Mouse (Mus musculus) kidney, adult 8-10 months (tissue): ENCODE measurements at regions not wholly inside any gene's neighbourhood (a gene's known extent, or its start where the extent isn't known, plus 50 kb on each side); places are given as distances from the start of the nearest gene placed in this dataset.

Experiments
- DNase-seq, 2 experiments: peaks; one replicate each; pipeline ENCODE4 v3.0.0; 2022

DNA sequence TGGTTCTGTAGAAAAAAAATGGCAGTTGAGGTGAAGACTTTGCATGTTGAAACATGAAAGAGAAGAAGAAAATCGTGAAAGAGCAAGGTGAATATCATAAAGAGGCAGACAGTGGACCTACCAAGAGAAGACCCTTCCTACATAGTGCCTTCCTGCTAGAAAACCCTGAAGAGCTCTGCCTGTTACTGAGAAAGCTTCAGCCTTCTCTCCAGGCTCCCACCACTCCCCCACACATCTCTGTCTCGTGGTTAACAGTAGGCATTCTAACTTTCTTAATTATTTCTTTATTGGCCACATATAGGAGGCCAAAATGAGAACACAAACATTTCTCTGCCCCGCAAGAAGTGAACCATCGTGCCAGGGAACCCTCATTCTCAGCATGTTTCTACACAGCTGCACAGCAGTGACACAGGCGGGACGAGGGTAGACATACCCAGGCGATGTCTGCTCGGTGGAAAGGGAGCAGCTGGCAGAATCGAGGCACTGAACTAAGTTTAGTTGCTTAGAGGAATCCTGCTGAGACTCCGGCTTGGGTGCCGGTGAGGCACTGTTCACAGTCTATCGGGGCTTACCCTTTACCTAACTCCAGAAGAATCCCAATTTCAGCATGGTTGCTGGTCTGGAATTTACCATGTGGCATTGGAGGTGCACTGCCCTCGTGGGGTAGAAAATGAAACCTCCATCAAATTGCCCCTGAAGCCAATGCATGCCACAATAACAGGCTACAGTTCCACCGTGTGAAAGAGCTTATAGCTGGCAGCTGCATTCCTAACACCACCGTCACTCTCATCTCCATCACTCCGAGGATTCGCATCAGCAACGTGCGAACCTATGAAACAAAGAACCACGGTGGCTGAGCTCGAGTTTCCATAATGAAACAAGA is 260.4 kb upstream of the Tsc22d2 start:
- DNase-seq, result no peak

DNA sequence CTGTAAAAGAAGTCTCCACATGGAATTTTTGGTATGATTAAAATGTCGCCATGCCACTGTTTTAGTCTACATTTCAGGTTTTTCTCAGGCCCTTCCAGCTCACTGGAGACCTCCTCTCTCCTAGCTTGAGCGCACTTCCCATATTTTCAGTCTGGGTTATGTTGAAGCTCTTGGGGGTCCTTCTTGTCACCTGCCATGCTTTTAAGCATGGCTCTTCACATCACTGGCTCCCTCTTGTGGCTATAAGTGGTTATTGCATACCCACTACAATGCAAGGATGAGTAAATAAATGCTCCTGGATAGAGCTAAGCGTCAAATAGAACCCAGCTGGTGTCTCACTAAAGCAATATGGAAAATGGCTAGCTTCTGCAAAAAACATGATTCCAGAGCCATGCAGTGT is 255.1 kb upstream of the Tsc22d2 start:
- peak; percentile 15 to 17 for DNase-seq

DNA sequence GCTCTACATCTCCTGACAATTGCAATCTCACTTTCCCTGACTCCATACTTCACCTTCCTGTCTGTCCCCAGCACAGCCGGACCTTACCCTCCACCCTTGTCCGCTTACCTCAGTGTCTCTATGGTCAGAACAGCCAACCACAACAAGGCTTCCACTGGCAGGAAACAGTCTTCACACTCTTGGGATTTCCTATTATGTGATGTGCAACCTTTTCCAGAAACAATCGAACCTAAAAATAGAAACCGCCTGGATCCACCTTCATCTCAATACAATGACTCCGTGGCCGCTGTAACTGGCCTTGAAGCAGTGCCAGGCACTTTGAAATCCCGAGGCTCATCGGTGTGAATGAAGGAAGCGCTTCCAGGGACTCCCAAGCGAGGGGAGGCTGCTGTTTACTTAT is 252.3 kb upstream of the Tsc22d2 start:
- peak; percentile 21 to 32 for DNase-seq

DNA sequence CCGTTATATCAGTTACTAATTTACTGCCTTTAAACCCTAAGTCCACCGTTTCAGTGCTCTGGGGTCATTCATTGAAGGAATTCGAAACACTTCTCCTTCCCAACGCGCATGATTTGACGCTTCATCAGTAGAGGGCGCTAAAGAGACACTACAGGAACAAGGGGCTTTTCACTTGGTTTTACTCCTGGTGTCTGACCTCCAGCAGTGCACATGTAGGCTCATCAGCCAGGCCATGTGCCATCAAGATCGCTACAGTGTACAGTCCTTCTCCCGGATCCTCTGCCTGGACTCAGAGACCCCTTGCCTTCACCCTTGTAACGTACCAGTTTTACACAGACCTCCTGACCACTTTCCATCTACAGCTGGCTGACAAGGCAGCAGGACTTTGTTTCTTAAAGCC is 250.7 kb upstream of the Tsc22d2 start:
- peak; percentile 71 to 80 for DNase-seq

DNA sequence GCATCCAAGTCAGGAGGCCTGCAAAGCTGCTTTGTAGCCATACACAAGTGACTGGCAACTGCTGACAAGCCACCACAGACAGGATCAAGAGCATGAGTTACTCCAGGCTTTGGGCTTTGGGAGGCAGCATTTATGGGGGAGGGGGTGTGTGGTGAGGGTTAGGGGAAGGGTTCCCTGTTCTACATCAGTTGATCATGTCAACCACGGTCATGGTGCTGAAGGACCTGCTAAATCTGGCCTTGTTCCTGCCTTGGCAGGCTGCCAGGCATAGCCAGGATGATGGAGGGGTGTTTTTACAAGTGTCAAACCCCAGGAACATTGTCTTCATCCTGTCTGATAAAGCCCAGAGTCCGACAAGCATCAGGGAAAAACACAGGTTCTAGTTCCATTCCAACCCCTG is 247.9 kb upstream of the Tsc22d2 start:
- no peak for DNase-seq

DNA sequence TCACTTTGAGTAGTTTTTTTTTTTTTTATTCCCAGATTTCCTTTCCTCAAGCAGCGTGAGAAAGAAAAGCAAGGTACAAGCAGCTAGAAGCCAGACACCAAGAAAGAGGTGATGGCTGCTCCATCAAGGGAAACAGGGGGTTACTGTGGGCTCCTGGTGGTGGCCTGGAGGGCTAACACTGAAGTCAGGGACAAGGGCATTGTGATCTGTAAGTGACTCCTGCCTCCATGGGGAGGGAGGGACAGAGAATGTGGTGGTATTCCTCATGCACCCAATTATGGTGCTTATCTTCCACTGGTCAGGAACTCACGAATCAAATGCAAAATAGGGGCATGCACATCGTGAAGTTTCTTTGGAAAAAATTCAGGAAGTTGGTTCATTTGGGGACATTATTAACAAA is 247.4 kb upstream of the Tsc22d2 start:
- DNase-seq, result no peak

DNA sequence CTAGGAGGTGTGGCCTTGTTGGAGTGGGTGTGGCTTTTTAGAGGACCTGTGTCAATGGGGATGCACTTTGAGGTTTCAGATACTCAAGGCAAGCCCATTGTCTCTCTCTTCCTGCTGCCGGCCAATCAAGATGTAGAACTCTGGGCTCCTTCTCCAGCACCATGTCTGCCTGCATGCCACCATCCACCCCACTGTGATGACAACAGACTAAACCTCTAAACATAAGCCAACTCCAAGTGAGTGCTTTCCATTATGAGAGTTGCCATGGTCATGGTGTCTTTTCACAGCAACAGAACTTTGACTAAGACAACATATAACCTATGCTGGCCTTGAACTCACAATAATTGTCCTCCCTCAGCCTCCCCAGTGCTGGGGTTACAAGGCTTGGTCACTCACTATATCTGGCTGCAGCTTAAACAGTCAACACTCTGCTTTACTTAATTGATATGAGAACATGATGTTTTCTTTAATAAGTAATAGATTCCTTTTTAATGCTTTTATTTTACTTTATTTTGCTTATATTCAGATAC is 246.7 kb upstream of the Tsc22d2 start:
- DNase-seq, result no peak

DNA sequence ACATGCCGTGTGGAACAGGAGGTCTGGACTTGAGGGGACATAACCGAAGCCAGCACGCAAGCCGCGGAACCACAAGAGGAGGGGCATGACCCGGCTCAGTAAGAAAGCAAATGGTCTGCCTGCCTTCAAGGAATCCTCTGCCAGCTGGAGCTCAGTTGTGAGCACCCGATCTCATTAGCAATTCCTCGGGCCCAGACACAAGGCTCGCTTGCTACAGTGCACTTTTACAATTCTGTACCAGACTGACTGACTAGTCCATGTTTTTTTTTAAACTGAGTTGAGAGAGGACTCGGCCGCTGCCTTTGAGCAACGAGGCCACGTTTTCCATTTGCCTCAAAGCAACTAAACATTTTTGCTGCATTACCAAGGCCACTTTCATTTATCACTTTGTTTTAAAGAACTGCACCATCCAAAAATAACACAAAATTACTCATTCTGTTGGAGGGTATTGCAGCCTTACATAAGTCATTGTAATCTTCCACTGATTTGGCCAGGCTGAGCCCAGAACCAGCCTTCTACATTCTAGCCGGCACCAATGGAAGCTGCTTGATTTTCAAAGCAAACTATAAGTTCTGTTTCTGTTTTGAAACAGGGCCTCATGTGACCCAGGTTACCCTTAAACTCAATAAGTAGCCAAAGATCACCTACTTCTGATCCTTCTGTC is 245.9 kb upstream of the Tsc22d2 start:
- peak in 1 of 2 experiments; percentile 11 for DNase-seq

DNA sequence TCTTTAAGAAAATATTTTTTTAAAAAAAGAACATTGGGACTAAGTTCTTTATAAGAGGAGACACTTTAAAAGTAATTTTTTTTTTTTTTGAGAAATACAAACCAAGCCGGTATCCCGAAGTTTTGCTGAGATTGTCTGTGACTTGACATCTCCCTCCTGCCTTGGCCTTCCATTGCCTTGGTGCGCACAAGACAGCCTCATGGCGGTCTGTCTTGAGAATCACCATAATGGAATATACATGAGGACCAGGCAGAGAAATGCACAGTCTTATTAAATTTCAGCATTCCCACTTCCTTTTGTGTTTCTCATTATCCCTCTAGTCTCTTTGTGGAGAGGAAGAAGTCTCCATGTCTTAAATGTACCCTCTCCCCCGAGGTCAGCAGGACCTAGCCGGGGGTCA is 244.7 kb upstream of the Tsc22d2 start:
- DNase-seq, result no peak

DNA sequence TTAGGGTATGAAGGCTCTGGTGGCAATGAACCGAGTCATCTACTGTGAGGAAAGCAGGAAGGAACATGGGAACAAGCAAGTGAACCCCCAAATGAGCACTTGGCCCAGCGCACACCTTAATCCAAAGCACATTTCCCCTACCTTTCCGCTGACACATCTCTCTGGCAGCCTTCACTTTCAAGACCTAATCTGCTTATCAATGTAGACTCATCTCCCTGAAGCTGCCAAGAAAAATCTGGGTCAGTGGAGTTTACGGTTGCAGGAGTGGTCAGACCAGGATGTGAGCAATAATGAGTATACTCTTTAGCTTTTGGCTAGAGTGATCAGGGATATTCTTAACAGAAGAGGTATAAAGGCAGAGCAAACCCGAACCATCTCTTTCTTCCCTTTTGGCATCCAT is 242.4 kb upstream of the Tsc22d2 start:
- no peak for DNase-seq

DNA sequence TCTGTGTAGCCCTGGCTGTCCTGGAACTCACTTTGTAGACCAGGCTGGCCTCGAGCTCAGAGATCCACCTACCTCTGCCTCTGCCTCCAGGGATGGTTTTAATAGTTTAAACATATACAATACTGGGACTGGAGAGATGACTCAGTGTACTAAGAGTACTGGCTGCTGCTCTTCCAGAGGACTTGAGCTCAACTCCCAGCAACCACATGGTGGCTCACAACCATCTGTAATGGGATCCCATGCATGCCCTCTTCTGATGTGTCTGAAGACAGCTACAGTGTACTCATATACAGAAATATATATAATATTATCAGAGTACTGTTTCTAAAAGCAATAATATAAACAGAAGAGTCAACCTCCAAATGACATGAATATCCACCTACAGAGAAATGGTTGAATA is 240.7 kb upstream of the Tsc22d2 start:
- no peak for DNase-seq

DNA sequence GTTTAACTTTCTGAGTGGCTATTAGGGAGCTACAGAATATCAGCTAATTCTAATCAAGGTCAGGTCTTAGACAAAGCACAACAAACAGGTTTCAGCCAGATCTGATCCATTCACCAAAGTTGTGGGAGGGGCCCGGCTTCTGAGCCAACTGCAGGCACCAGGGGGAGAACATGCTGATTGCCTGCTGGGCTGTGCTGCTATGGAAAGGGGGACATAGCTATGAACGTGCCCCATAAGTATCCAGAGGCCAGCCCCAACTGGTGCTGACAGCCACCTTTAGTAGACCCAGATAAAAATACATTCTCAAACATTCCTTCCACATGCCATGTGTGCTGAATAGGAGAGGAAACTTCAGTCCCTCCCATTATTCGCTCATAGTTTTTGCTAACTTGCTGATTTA is 232.8 kb upstream of the Tsc22d2 start:
- DNase-seq, result peak in 1 of 2 experiments; percentile 20

DNA sequence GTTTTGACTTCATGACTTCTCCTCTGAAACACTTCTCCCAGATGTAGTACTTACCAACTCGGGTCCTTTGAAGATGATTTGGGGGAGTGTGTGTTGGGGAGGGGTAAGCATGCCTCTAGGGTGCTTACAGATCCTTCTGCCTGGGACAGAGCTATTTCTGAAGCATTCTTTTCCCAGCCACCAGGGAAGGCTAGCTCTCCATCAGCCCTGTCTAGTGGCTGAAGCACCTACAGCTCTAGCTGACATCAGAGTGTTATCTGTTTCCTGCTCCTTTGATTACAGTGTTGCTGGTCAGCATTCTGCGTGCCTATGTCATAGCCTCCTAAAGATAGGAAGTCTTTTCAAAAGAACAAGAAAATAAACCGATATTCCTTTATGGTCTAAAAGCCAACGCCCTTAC is 232.2 kb upstream of the Tsc22d2 start:
- DNase-seq, result no peak

DNA sequence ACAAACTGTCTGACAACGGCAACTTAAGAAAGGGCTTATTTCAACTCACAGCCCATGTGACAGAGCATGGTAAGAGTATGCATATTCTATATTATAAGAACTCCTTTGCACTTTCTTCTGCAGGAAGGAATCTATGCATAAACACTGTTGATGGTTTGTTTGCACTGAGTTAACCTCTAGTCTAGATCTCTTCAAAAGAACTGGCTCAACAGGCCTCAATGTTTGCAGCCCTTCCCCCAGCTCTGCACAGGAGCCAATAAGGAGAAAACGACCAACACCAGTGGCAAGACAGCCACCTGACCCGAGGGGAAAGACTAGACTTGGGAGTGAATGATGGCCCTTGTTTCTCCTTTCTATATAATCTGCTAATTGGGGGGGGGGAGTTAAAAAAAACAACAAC is 231.2 kb upstream of the Tsc22d2 start:
- no peak for DNase-seq

DNA sequence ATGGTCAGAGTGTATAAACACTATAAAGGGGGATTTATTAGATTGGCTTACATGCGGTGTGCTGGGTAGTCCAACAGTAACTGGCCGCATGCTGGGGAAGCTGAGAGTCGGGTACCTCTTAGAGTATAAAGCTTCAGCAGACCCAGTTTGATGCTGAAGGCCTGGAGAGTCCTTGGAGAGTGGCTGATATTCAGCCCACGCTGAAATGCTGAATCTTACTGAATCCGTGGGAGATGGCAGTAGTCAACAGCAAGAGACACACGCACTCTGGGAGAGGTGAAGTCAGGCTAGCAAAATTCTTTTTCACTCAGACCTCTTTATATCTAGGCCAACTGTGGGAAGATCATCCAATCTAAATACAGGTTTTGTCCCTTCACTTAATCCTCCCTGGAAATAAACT is 214.1 kb upstream of the Tsc22d2 start:
- no peak for DNase-seq

DNA sequence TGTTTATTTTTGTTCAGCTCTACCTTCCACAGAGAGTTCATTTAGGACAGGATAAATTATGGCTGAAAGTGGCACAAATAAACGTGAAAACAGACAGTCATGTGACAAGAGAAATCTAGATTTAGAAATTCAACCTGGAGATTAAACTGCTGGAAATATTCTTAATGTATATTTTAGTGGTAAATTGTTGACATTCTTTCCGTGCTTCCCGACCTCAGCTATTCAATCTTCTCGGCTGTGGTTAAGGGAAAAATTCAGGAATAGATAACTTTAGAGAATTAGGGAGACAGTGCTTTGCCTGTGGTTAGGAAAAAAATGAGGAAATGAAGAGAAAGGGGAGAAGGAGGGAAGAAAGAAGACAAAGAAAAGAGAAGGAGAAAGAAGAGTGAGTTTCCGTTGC is 211.7 kb upstream of the Tsc22d2 start:
- DNase-seq, result no peak

DNA sequence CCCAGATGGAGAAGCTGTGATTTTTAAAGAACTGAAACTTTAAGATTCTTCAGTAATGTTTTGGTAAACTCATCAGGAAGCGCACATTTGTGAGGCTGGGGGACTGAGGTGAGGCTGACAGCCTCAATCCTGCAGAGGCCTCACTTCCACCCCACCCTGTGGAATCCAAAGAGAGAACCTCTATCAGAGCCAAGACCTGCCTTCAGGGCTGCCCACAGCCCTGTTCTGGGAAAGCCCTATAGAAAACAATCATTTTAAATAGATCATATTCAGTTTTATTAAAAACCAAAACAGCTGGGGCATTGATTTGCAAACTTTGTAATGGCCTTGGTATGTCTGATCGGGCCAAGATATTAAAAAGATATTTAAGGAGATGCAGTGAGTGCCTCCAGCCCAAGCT is 210.7 kb upstream of the Tsc22d2 start:
- no peak for DNase-seq

DNA sequence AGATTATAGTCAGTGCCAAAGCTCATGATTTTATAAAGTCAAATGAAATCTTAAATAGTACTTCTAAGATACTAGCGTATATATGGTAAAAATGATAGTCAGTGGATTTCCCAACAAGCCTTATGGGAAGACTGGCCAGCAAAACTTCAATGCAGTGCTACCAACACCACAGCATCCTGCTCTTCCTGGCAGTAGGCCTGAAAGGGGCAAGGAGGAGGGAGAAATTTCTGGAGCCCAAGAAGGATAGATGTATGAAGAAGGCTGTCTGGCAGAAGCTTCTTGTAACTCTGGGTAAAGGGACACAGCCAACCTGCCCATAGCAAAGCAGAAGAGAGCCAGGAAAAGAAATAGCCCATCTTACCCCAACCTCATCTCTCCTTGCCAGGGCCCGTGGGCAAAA is 209.0 kb upstream of the Tsc22d2 start:
- no peak for DNase-seq

DNA sequence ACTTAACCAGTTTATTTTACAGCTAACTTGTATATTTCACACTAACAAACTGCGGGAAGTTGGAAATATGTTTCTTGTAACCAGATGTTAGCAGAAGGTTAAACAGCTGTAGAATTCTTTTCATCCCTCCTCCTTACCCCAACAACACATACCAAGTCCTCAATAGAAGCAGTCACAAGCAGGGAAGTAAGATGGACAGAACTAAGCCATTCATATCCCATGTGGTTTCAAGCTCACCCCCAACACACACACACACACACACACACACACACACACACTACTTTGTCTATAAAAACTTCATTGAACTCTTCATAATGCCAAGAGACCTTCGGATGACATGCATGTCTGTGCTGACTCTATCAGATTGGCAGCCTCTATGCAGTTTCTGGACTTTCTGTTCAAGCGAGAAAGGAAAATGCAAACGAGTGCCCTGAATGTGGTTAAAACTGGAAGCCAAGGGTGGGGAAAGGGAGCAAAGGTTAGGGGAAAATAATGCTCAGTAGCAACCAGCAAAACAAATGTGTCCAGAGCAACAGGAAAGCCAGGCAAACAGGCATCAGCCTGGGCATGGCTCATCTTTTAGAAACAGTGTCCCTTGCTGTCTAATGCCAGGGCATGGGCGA is 207.6 kb upstream of the Tsc22d2 start:
- peak; percentile 8 to 14 for DNase-seq

DNA sequence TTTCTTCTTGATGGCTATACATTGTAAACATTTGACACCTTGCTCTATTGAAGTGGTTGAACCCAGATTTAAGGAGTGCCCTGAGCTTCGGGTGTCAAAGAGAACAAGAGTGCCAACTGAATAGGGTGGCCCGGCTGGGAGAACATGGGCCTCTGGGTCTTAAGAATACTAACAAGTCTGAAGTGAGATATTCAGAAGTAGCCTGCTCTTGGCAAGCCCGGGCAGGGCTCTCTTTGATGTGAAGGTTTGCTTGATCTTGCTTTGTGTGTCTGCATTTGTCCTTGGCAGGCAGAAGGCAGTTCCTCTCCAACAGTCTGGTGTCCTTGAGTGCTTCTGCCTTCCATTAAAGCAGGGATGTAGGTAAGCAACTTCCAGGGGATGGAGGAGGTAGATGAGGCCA is 203.5 kb upstream of the Tsc22d2 start:
- no peak for DNase-seq

DNA sequence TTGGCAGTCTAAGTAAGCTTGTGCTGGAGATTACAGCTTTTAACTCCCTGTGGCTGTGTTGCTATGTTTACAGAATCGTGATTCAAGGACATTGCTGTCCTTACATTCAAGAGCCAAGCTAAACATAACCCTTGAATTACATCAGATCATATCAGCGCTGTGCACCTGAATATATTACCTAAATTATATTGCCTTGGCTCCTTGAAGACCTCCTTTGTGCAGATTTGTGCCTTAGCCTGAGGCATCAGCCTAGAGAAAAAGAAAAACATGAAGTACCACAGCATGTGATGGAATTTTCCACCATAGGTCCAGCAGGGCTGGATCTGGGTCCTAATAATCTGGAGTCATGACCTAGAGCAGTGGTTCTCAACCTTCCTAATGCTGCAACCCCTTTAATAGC is 189.8 kb upstream of the Tsc22d2 start:
- DNase-seq, result peak; percentile 4 to 53

DNA sequence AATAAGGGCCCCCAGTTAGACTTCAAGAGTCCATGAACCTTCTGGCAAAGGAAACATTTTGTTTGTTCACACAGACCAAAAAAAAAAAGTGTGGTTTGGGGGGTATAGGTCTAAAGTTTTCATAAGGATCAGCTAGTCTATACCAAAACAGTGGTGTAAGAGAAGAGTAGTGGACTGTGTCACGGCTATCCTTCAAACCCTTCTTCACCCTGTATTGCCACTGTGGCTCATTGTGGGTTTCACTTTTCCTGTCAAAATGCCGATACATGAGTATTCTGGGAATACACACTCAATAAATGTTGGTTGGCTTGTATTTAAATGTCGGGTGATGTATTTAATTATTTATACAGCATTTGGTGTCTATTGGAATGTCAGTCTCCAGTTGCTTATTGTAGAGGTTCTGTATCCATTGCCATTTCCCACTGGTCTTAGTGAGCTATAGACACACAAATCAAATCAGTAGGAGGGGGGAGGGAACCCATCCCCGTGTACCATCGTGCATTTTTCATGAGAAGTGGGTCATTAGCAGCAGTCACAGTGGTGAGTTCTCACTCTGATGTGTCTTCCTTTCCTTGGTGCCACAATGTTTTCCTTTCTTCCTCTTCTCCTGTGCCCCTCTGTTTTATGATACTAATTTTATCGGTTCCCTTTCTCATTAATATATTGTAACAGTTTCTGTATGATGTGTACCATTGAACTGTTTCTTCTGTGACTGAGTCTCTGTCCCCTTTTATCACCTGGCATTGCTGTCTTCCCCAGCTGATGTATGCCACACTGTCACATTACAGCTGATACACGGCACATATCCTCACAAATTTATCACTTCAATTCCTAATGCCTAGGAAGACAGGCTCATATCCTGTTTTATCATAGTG is 187.8 kb upstream of the Tsc22d2 start:
- DNase-seq, result no peak

DNA sequence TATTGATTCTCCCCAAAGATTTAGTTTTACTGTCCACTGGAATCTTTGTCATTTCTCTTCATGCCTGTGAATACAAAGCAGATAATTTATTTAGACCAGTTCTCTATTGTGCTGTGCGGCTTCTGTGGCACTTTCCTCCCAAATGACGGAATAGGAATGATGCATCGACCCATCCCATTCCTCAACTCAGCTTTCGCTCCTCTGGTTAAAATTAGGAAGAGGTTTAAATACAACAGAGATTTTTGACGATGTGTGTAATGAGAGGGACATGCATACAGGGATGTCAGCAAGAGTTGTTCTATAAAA is 187.2 kb upstream of the Tsc22d2 start:
- no peak for DNase-seq
